Mouse (Mus musculus): ENCODE measurements around the gene Sparcl1. TPM values are rescaled to one million over a fixed set of nuclear protein-coding genes. Genes with fewer than 3 reads are reported as not detected.

Gene Sparcl1
- polyA plus RNA-seq, 1 experiment from 2014 or later = 435 TPM

- no peak overlapping the region for H3K9ac ChIP-seq (ENCODE audit: low read length)
- no peak overlapping the region for H3K27ac ChIP-seq (ENCODE audit: low read length)
- no peak for ATAC-seq (ENCODE audit: low read depth)
- no peaks in the 10 kb centered on the region for H3K9me3 ChIP-seq (ENCODE audit: control insufficient read depth, low read length)
- no peak overlapping the region for H3K4me2 ChIP-seq (ENCODE audit: low read depth, low read length)
- peaks cover 18% of the 10 kb centered on the region for H3K4me1 ChIP-seq (replicated peaks; ENCODE audit: control insufficient read depth, insufficient read depth, low read length)
- no peak overlapping the region for H3K4me3 ChIP-seq (ENCODE audit: low read length)
- no peaks in the 10 kb centered on the region for H3K27me3 ChIP-seq (ENCODE audit: control insufficient read depth, insufficient read depth, low read depth, low read length)
- H3K36me3 ChIP-seq (ENCODE audit: control insufficient read depth, insufficient read depth, low read length) = no peaks in the 10 kb centered on the region
- 39% methylated on average over 10 of the region's 10 CpGs for WGBS
Observed at GRCm38 (mm10) chr5:104101678-104102531, 11.6 kb downstream of the Sparcl1 start.

GRCm38 (mm10) chr5:104096078-104096938 is 17.2 kb downstream of the Sparcl1 start:
- no peaks in the 10 kb centered on the region for H3K27me3 ChIP-seq (ENCODE audit: control insufficient read depth, insufficient read depth, low read depth, low read length)
- peak overlapping the region; percentile 96 for H3K27ac ChIP-seq (ENCODE audit: low read length)
- no peaks in the 10 kb centered on the region for H3K9me3 ChIP-seq (ENCODE audit: control insufficient read depth, low read length)
- H3K4me3 ChIP-seq (ENCODE audit: low read length) = no peak overlapping the region
- H3K9ac ChIP-seq (ENCODE audit: low read length) = no peak overlapping the region
- ATAC-seq (ENCODE audit: low read depth) = peak; percentile 93
- H3K4me2 ChIP-seq (ENCODE audit: low read depth, low read length) = peak overlapping the region; percentile 25; the same call in 1 of the 2 replicates
- H3K36me3 ChIP-seq (ENCODE audit: control insufficient read depth, insufficient read depth, low read length) = peaks cover 6% of the 10 kb centered on the region
- 44% methylated on average over 16 of the region's 16 CpGs for WGBS
- H3K4me1 ChIP-seq (replicated peaks; ENCODE audit: control insufficient read depth, insufficient read depth, low read length) = peaks cover 24% of the 10 kb centered on the region

GRCm38 (mm10) chr5:104095416-104096077 is 18.0 kb downstream of the Sparcl1 start:
- peak; percentile 11; the same call in 1 of the 2 replicates for ATAC-seq (ENCODE audit: low read depth)
- H3K4me1 ChIP-seq (replicated peaks; ENCODE audit: control insufficient read depth, insufficient read depth, low read length) = peaks cover 24% of the 10 kb centered on the region
- no peak overlapping the region for H3K4me3 ChIP-seq (ENCODE audit: low read length)
- peaks cover 7% of the 10 kb centered on the region for H3K36me3 ChIP-seq (ENCODE audit: control insufficient read depth, insufficient read depth, low read length)
- 32% methylated on average over 11 of the region's 11 CpGs for WGBS
- H3K4me2 ChIP-seq (ENCODE audit: low read depth, low read length) = peak overlapping the region; percentile 27; the same call in 1 of the 2 replicates
- H3K27me3 ChIP-seq (ENCODE audit: control insufficient read depth, insufficient read depth, low read depth, low read length) = no peaks in the 10 kb centered on the region
- no peak overlapping the region for H3K9ac ChIP-seq (ENCODE audit: low read length)
- peak overlapping the region; percentile 95 for H3K27ac ChIP-seq (ENCODE audit: low read length)
- no peaks in the 10 kb centered on the region for H3K9me3 ChIP-seq (ENCODE audit: control insufficient read depth, low read length)

- Histone ChIP-seq H3K27me3 (ENCODE audit: control insufficient read depth, insufficient read depth, low read depth, low read length) (no peaks in the 10 kb centered on the region), H3K36me3 (ENCODE audit: control insufficient read depth, insufficient read depth, low read length) (peaks cover 41% of the 10 kb centered on the region)
- 75% methylated on average over 2 of the region's 2 CpGs for WGBS
Observed at GRCm38 (mm10) chr5:104089751-104090150, 23.8 kb downstream of the Sparcl1 start.

GRCm38 (mm10) chr5:104085366-104085765 is 28.2 kb downstream of the Sparcl1 start:
- Histone ChIP-seq H3K27me3 (ENCODE audit: control insufficient read depth, insufficient read depth, low read depth, low read length) (no peaks in the 10 kb centered on the region), H3K27ac (ENCODE audit: low read length) (no peak overlapping the region), H3K36me3 (ENCODE audit: control insufficient read depth, insufficient read depth, low read length) (peaks cover 55% of the 10 kb centered on the region), H3K4me3 (ENCODE audit: low read length) (no peak overlapping the region), H3K9me3 (ENCODE audit: control insufficient read depth, low read length) (no peaks in the 10 kb centered on the region), H3K4me2 (ENCODE audit: low read depth, low read length) (no peak overlapping the region), H3K9ac (ENCODE audit: low read length) (no peak overlapping the region), H3K4me1 (replicated peaks; ENCODE audit: control insufficient read depth, insufficient read depth, low read length) (no peaks in the 10 kb centered on the region)
- WGBS = 86% methylated on average over 9 of the region's 9 CpGs
- ATAC-seq (ENCODE audit: low read depth) = no peak

More at GRCm38 (mm10) chr5:104089751-104090150, 23.8 kb downstream of the Sparcl1 start:
- Histone ChIP-seq H3K9ac (ENCODE audit: low read length) (no peak overlapping the region), H3K9me3 (ENCODE audit: control insufficient read depth, low read length) (no peaks in the 10 kb centered on the region), H3K4me1 (replicated peaks; ENCODE audit: control insufficient read depth, insufficient read depth, low read length) (no peaks in the 10 kb centered on the region), H3K27ac (ENCODE audit: low read length) (no peak overlapping the region), H3K4me2 (ENCODE audit: low read depth, low read length) (no peak overlapping the region), H3K4me3 (ENCODE audit: low read length) (no peak overlapping the region)
- no peak for ATAC-seq (ENCODE audit: low read depth)

GRCm38 (mm10) chr5:104080736-104081135 is 32.8 kb downstream of the Sparcl1 start:
- H3K9ac ChIP-seq (ENCODE audit: low read length) = no peak overlapping the region
- no peak for ATAC-seq (ENCODE audit: low read depth)
- 82% methylated on average over 6 of the region's 6 CpGs for WGBS
- H3K36me3 ChIP-seq (ENCODE audit: control insufficient read depth, insufficient read depth, low read length) = peaks cover 28% of the 10 kb centered on the region
- H3K27ac ChIP-seq (ENCODE audit: low read length) = no peak overlapping the region
- H3K4me2 ChIP-seq (ENCODE audit: low read depth, low read length) = no peak overlapping the region
- no peaks in the 10 kb centered on the region for H3K27me3 ChIP-seq (ENCODE audit: control insufficient read depth, insufficient read depth, low read depth, low read length)
- H3K9me3 ChIP-seq (ENCODE audit: control insufficient read depth, low read length) = no peaks in the 10 kb centered on the region
- no peaks in the 10 kb centered on the region for H3K4me1 ChIP-seq (replicated peaks; ENCODE audit: control insufficient read depth, insufficient read depth, low read length)
- H3K4me3 ChIP-seq (ENCODE audit: low read length) = no peak overlapping the region

GRCm38 (mm10) chr5:104077508-104077907 is 36.0 kb downstream of the Sparcl1 start, which contains the start of gene Gm17660:
Gene Gm17660 (minus strand): TSS chr5:104077608.
- no peak for ATAC-seq (ENCODE audit: low read depth)
- 93% methylated on average over 7 of the region's 7 CpGs for WGBS
- Histone ChIP-seq H3K27me3 (ENCODE audit: control insufficient read depth, insufficient read depth, low read depth, low read length) (no peaks in the 10 kb centered on the region), H3K36me3 (ENCODE audit: control insufficient read depth, insufficient read depth, low read length) (peaks cover 10% of the 10 kb centered on the region), H3K4me1 (replicated peaks; ENCODE audit: control insufficient read depth, insufficient read depth, low read length) (peaks cover 6% of the 10 kb centered on the region), H3K4me3 (ENCODE audit: low read length) (no peak within 1 kb of the TSS), H3K27ac (ENCODE audit: low read length) (no peak within 1 kb of the TSS), H3K4me2 (ENCODE audit: low read depth, low read length) (no peak within 1 kb of the TSS), H3K9ac (ENCODE audit: low read length) (no peak within 1 kb of the TSS), H3K9me3 (ENCODE audit: control insufficient read depth, low read length) (no peaks in the 10 kb centered on the region)

GRCm38 (mm10) chr5:104076361-104076760 is 37.2 kb downstream of the Sparcl1 start:
- 30% methylated on average over 10 of the region's 10 CpGs for WGBS
- H3K27me3 ChIP-seq (ENCODE audit: control insufficient read depth, insufficient read depth, low read depth, low read length) = no peaks in the 10 kb centered on the region
- H3K4me3 ChIP-seq (ENCODE audit: low read length) = no peak overlapping the region
- H3K9me3 ChIP-seq (ENCODE audit: control insufficient read depth, low read length) = no peaks in the 10 kb centered on the region
- no peak for ATAC-seq (ENCODE audit: low read depth)
- no peak overlapping the region for H3K27ac ChIP-seq (ENCODE audit: low read length)
- H3K9ac ChIP-seq (ENCODE audit: low read length) = no peak overlapping the region
- peaks cover 5% of the 10 kb centered on the region for H3K36me3 ChIP-seq (ENCODE audit: control insufficient read depth, insufficient read depth, low read length)
- H3K4me1 ChIP-seq (replicated peaks; ENCODE audit: control insufficient read depth, insufficient read depth, low read length) = peaks cover 8% of the 10 kb centered on the region
- no peak overlapping the region for H3K4me2 ChIP-seq (ENCODE audit: low read depth, low read length)
